Mouse (Mus musculus): ENCODE results near the gene Nxn. TPM values are rescaled to one million over a fixed set of nuclear protein-coding genes. Genes with fewer than 3 reads are reported as not detected.

The Nxn gene
- polyA plus RNA-seq, 1 experiment from 2014 or later, result 32.2 TPM

DNA sequence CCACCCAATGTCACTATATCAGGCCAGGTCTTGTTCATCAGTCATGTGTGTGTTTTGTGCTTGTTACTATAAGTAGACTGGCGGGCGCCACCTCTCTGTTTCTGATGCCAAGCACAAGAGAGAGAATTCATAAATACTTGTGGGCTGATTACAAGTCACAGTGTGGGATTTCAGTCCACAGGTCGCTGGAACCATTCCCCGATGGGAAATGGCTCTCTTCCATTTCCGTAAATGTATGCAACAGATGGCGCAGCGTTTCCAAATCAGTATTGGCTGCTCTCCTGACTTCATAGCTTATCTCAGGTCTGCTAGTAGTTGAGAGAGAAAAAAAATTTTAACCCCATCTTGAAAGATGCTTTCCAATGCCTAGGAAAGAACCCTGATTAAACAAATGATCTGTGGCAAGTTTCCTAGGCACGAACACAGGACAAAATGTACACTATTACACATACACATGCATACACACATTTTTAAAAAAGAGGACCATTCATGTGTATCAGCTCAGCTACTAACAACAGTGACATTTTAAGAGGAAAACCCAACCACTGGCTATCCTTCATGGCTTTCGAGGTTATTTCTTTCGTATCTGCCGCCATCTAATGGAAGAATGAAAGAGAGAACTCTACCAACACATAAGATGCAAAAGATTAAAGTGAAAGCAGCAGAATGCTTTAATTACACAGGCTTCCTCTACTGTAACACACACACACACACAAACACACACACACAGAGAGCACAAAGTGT lies 819 bp upstream of the Nxn start:
- H3K36me3 ChIP-seq, result no peaks in the 10 kb centered on the region
- 0 out of 2 replicates have a peak, but pooled peaks cover 7% of the 10 kb centered on the region for H3K27me3 ChIP-seq (replicated peaks)
- peaks cover 3% of the 10 kb centered on the region for H3K4me1 ChIP-seq (replicated peaks)
- peak overlapping the region; percentile 86 for H3K27ac ChIP-seq (ENCODE audit: poor library complexity, severe bottlenecking)
- peak overlapping the region; percentile 90 for H3K9ac ChIP-seq
- peak overlapping the region; percentile 79 for H3K4me3 ChIP-seq
- peak; percentile 41; the same call in 1 of the 2 replicates for ATAC-seq (ENCODE audit: insufficient number of reproducible peaks, low FRiP score)
- WGBS, result 9% methylated on average over 11 of the region's 11 CpGs
- peak overlapping the region; percentile 84 for H3K4me2 ChIP-seq
- no peaks in the 10 kb centered on the region for H3K9me3 ChIP-seq (replicated peaks)

DNA sequence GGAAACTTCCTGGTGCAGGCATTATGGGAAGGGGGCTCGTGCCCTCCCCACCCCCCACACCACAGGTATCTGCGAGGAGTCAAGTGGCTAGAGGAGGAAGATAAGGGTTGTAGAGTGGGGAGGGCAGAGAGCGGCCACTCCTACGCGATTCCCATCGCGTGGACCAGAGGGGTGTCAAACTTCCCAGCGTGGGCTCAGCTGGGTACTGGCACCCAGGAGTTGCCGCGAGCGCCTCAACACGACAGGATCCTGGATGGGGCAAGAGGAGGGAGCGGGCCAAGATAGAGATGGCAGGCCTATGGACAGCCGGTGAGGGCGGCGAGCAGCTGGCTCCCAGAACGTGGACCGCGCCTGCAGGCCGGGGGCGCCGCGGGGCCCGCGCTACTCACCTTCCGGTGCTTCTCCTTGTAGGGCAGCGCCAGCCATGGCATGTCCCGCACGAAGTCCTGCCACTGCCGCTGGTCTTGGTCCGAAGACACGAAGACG lies 585 bp downstream of the Nxn start:
- Histone ChIP-seq H3K9me3 (replicated peaks) (no peaks in the 10 kb centered on the region), H3K4me2 (peak overlapping the region; percentile 84), H3K4me3 (peak overlapping the region; percentile 79), H3K27me3 (replicated peaks) (0 out of 2 replicates have a peak, but pooled peaks cover 2% of the 10 kb centered on the region), H3K4me1 (replicated peaks) (peaks cover 3% of the 10 kb centered on the region), H3K36me3 (no peaks in the 10 kb centered on the region), H3K27ac (ENCODE audit: poor library complexity, severe bottlenecking) (peak overlapping the region; percentile 86), H3K9ac (peak overlapping the region; percentile 90)
- peak; percentile 68 for ATAC-seq (ENCODE audit: insufficient number of reproducible peaks, low FRiP score)
- WGBS, result 0% methylated on average over 28 of the region's 33 CpGs

DNA sequence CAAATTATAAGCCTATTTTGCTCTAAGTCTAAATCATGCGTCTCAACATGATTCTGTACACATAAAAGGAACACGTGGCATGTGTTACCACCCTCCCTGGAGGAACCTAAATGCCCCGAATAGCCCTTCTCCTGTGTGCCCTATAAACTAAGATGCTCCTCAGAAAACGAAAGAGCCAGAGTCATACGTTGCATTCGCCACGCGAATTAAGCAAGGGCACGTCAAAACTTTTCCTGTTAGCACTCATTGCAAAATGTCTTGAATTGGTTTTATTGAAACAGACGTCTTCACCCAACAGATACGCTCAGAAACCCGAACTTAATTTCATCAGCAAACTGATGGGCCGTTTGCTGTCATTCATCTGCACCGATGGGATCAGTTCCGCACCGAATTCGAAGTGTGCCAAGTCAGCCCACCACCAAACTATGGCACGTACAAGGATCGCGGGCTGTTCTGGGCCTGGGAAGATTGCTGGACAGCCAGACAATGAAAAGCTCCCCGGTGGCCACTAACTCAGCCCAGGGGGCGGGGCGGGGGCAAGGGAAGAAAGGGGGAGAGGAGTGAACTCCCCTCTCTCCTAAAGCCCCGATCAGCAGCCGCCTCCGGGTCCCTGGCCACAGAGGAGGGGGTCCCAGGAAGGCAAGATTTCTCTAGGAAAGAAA lies 1.2 kb downstream of the Nxn start:
- peaks cover 3% of the 10 kb centered on the region for H3K4me1 ChIP-seq (replicated peaks)
- H3K27me3 ChIP-seq (replicated peaks), result no peaks in the 10 kb centered on the region
- H3K36me3 ChIP-seq, result no peaks in the 10 kb centered on the region
- peak overlapping the region; percentile 86 for H3K27ac ChIP-seq (ENCODE audit: poor library complexity, severe bottlenecking)
- 0 out of 2 replicates have a peak, but pooled peaks have one; percentile 13 for ATAC-seq (ENCODE audit: insufficient number of reproducible peaks, low FRiP score)
- peak overlapping the region; percentile 84 for H3K4me2 ChIP-seq
- peak overlapping the region; percentile 90 for H3K9ac ChIP-seq
- 1% methylated on average over 26 of the region's 26 CpGs for WGBS
- H3K4me3 ChIP-seq, result peak overlapping the region; percentile 79
- no peaks in the 10 kb centered on the region for H3K9me3 ChIP-seq (replicated peaks)

DNA sequence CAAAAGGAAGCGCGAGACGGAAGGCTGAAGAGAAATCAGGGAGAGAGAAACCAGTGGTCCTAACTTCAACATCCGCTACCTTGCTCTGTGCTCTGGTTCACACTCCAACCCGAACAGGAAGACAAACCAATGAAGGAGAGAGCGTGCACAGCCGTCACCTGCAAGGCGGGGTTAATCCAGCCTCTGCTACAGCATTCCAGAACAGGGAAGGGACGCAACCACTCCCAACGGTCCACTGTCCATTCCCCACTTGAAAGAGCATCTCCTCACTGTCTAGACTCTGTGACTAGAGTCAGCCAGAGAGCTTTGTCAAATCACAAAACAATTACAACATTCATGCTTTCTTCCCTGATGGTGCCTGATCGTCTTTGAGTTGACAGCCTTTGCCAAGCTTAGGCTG lies 5.9 kb downstream of the Nxn start:
- H3K27me3 ChIP-seq (replicated peaks), result no peaks in the 10 kb centered on the region
- ATAC-seq (ENCODE audit: insufficient number of reproducible peaks, low FRiP score), result no peak

DNA sequence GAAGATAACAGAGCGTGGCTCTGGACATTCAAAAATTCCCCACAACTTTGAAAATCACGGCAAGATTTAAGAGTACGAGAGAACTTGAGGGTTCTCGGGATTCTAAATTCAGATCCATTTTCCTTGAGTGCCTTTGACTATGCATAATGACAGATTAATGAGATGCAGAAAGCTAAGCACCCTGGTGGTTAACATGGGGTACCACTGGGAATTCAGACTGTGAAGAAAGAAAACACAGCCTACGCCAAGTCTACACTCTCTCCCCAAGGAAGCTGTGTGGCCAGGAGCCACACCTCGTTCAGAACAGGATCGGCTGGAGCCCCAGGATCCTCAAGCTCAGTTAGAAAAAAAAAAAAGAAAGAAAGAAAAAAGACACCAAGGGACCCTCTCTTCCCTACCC lies 6.4 kb downstream of the Nxn start:
- ATAC-seq (ENCODE audit: insufficient number of reproducible peaks, low FRiP score), result no peak
- Histone ChIP-seq H3K4me1 (replicated peaks) (peaks cover 9% of the 10 kb centered on the region), H3K27me3 (replicated peaks) (no peaks in the 10 kb centered on the region), H3K9me3 (replicated peaks) (0 out of 2 replicates have a peak, but pooled peaks cover 7% of the 10 kb centered on the region), H3K4me2 (no peak overlapping the region), H3K9ac (no peak overlapping the region), H3K36me3 (peaks cover 17% of the 10 kb centered on the region), H3K4me3 (no peak overlapping the region), H3K27ac (ENCODE audit: poor library complexity, severe bottlenecking) (no peak overlapping the region)
- WGBS, result 86% methylated on average over 7 of the region's 7 CpGs

More for the DNA sequence above, 5.9 kb downstream of the Nxn start:
- no peak overlapping the region for H3K27ac ChIP-seq (ENCODE audit: poor library complexity, severe bottlenecking)
- H3K9me3 ChIP-seq (replicated peaks), result 0 out of 2 replicates have a peak, but pooled peaks cover 7% of the 10 kb centered on the region
- peaks cover 17% of the 10 kb centered on the region for H3K36me3 ChIP-seq
- H3K4me1 ChIP-seq (replicated peaks), result peaks cover 9% of the 10 kb centered on the region
- no peak overlapping the region for H3K4me2 ChIP-seq
- H3K4me3 ChIP-seq, result no peak overlapping the region
- H3K9ac ChIP-seq, result no peak overlapping the region
- WGBS, result 84% methylated on average over 11 of the region's 11 CpGs

DNA sequence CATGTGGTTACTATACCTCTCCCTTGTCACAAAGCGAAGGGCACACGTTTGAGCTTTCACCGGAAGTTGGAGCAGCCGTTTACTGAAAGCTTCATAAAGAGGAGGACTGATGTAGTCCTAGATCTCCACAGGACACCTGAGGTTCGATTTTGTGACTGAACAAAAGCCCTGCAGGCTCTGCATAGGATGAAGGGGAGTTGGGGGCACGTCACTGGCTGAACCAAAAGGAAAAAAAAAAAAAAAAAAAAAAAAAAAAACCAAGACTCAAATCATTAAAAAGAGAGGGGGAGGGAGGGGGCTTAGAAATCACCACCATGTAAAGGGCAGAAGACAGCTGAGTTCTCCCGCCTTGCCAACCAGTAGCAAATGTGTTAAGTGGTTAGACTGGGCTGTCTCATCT lies 10.2 kb downstream of the Nxn start:
- 65% methylated on average over 7 of the region's 7 CpGs for WGBS

DNA sequence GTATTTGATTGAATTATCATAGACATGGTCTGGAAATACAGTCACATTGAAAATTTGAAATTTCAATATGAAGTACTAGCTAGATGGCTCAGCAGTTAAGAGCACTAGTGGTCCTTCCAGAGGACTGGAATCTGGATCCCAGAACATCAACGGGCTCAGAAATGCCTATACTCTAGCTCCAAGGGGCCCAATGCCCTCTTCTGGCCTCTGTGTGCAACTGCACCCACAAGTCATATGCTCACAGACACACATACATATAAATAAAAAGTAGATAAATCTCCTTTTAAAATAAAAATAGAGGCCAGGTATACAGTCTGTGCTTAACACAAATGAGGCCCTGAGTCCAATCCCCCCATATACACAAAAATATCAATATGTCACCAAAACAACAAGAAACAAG lies 11.8 kb downstream of the Nxn start:
- Histone ChIP-seq H3K9me3 (replicated peaks) (0 out of 2 replicates have a peak, but pooled peaks cover 7% of the 10 kb centered on the region), H3K4me3 (no peak overlapping the region), H3K27me3 (replicated peaks) (no peaks in the 10 kb centered on the region), H3K4me2 (no peak overlapping the region), H3K27ac (ENCODE audit: poor library complexity, severe bottlenecking) (no peak overlapping the region), H3K36me3 (peaks cover 17% of the 10 kb centered on the region), H3K4me1 (replicated peaks) (peaks cover 30% of the 10 kb centered on the region), H3K9ac (no peak overlapping the region)
- ATAC-seq (ENCODE audit: insufficient number of reproducible peaks, low FRiP score), result no peak
- WGBS, result 83% methylated on average over 1 of the region's 1 CpGs

More for the DNA sequence above, 10.2 kb downstream of the Nxn start:
- 0 out of 2 replicates have a peak, but pooled peaks cover 7% of the 10 kb centered on the region for H3K9me3 ChIP-seq (replicated peaks)
- no peak overlapping the region for H3K9ac ChIP-seq
- H3K27ac ChIP-seq (ENCODE audit: poor library complexity, severe bottlenecking), result no peak overlapping the region; the same call in 1 of the 2 replicates
- H3K36me3 ChIP-seq, result peaks cover 17% of the 10 kb centered on the region
- no peaks in the 10 kb centered on the region for H3K27me3 ChIP-seq (replicated peaks)
- no peak overlapping the region for H3K4me2 ChIP-seq
- H3K4me3 ChIP-seq, result no peak overlapping the region
- peaks cover 24% of the 10 kb centered on the region for H3K4me1 ChIP-seq (replicated peaks)
- no peak for ATAC-seq (ENCODE audit: insufficient number of reproducible peaks, low FRiP score)

DNA sequence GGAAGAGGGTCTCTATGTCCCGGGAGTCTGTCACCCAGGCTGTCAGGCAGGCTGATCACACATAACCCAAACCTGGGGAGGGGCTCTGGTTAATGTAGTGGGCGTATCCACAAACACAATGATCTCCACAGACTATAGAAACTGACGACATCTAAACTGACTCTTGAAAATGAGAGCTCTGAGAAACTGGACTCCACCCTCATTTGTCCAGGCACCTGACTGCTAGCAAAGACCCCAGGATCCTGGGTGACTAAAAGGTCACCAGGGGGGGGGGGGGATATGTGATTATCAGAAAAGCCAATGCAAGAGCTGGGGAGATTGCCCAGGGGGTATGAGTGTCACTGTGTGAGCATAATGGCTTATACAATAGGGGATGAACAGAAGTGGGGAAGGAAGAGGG lies 13.2 kb downstream of the Nxn start:
- H3K27me3 ChIP-seq (replicated peaks), result no peaks in the 10 kb centered on the region
- no peak overlapping the region for H3K4me2 ChIP-seq
- H3K4me1 ChIP-seq (replicated peaks), result peaks cover 38% of the 10 kb centered on the region
- ATAC-seq (ENCODE audit: insufficient number of reproducible peaks, low FRiP score), result no peak
- no peak overlapping the region for H3K9ac ChIP-seq
- H3K36me3 ChIP-seq, result peaks cover 8% of the 10 kb centered on the region; the same call in 1 of the 2 replicates
- H3K27ac ChIP-seq (ENCODE audit: poor library complexity, severe bottlenecking), result no peak overlapping the region
- 57% methylated on average over 3 of the region's 3 CpGs for WGBS
- H3K4me3 ChIP-seq, result no peak overlapping the region
- H3K9me3 ChIP-seq (replicated peaks), result 0 out of 2 replicates have a peak, but pooled peaks cover 2% of the 10 kb centered on the region

DNA sequence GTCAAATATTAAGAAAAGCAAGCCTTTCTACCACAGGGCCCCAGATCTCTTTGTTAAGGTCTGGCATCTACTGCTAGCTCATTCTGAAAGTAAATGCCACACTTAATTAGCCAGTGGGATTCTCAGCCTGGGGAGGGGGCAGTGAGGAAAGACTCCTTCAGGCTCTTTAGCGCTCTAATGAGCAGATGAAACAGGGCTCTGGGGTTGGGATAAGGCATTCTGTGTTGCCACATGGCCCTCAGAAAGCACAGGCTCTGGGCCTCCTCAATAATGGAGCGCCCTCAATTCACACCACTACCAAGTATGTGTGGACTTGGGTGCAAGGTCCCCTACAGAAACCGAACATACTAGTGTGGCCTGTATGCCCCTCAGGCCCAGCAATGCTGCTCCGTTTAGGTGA lies 13.9 kb downstream of the Nxn start:
- no peak for ATAC-seq (ENCODE audit: insufficient number of reproducible peaks, low FRiP score)
- Histone ChIP-seq H3K4me2 (no peak overlapping the region), H3K4me1 (replicated peaks) (peaks cover 44% of the 10 kb centered on the region), H3K9ac (no peak overlapping the region), H3K36me3 (0 out of 2 replicates have a peak, but pooled peaks cover 3% of the 10 kb centered on the region), H3K27me3 (replicated peaks) (no peaks in the 10 kb centered on the region), H3K9me3 (replicated peaks) (no peaks in the 10 kb centered on the region), H3K27ac (ENCODE audit: poor library complexity, severe bottlenecking) (no peak overlapping the region), H3K4me3 (no peak overlapping the region)
- WGBS, result 69% methylated on average over 4 of the region's 4 CpGs

DNA sequence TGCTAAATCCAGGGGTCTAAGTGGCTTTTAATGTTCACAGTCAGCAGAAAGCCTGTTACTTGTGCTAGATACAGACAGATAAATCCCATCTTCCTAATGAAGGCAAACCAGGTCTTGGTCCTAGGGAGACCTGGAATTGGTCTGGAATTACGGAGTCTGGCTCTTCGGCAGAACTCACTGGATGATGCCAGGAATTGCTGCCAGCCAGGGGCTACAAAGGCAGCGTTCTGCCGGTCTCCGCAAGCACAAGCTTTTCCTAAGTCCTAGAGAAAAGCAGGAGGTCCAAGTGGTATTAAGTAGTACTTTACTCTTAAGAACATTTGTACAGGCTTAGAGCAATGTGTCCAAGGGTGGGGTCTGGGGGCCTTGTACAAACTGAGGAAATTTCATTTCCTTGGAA lies 14.6 kb downstream of the Nxn start:
- H3K4me1 ChIP-seq (replicated peaks), result peaks cover 48% of the 10 kb centered on the region
- no peak overlapping the region for H3K4me3 ChIP-seq
- 88% methylated on average over 5 of the region's 5 CpGs for WGBS
- H3K9me3 ChIP-seq (replicated peaks), result no peaks in the 10 kb centered on the region
- no peak for ATAC-seq (ENCODE audit: insufficient number of reproducible peaks, low FRiP score)
- H3K36me3 ChIP-seq, result 0 out of 2 replicates have a peak, but pooled peaks cover 3% of the 10 kb centered on the region
- peak overlapping the region; percentile 25; the same call in 1 of the 2 replicates for H3K9ac ChIP-seq
- H3K4me2 ChIP-seq, result no peak overlapping the region
- no peaks in the 10 kb centered on the region for H3K27me3 ChIP-seq (replicated peaks)
- no peak overlapping the region for H3K27ac ChIP-seq (ENCODE audit: poor library complexity, severe bottlenecking)

DNA sequence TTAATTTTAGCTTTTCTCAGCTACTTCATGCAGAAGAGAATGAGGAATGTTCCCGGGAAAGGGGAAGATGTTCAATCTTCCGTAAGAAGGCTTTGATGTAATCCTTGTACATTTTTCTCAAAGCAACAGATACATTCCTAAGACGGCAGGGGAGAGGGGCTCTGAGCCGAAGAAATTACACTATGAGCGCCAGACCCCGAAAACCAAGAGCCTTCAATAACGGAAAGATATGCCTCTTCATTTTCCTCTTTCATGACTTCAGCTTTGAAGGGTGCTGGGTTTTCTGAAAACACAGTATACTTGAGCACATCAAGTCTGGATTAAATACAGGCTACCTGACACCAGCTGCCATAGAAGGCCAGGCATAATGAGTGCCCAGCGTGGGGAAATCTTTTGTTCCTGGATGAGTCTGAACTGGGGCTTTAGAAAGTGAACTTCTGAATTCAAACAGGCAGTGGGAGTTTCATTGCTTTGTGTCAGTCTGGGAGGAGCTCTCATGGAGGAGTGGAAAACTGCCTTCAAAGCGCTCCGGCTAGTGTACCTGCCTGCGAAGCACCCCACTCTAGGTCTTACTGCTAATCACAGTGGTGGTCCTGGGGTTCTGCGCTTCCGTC lies 16.1 kb downstream of the Nxn start:
- no peak for ATAC-seq (ENCODE audit: insufficient number of reproducible peaks, low FRiP score)
- WGBS, result 78% methylated on average over 13 of the region's 13 CpGs
- Histone ChIP-seq H3K27ac (ENCODE audit: poor library complexity, severe bottlenecking) (no peak overlapping the region), H3K9me3 (replicated peaks) (no peaks in the 10 kb centered on the region), H3K27me3 (replicated peaks) (no peaks in the 10 kb centered on the region), H3K4me2 (no peak overlapping the region), H3K4me3 (no peak overlapping the region), H3K9ac (no peak overlapping the region), H3K4me1 (replicated peaks) (peaks cover 44% of the 10 kb centered on the region), H3K36me3 (0 out of 2 replicates have a peak, but pooled peaks cover 3% of the 10 kb centered on the region)
